Mouse (Mus musculus) CH12.LX (cell line): ENCODE measurements around the gene Cacna1c. TPM values are rescaled to one million over a fixed set of nuclear protein-coding genes. Genes with fewer than 3 reads are reported as not detected.

ENCODE experiments used
- DNase-seq: peaks from one replicate; pipeline ENCODE4 v3.0.0-alpha.2; 2013; ENCODE audit errors: extremely low read depth
- H3K27ac ChIP-seq: 2 replicates; pipeline ENCODE4 v1.5.1; 2012; ENCODE audit warnings: low read depth, mild to moderate bottlenecking, control low read depth, moderate library complexity; ENCODE audit not compliant: insufficient read depth
- H3K27me3 ChIP-seq: replicated peaks from 2 replicates; pipeline ENCODE3; 2012; ENCODE audit warnings: inconsistent platforms
- H3K36me3 ChIP-seq, 2 experiments: replicated peaks in 1 of 2; 2 replicates each; pipeline versions ENCODE3 to v1.6.1; 2012; ENCODE audit warnings: inconsistent platforms in 1 of 2, low read length in 1 of 2, mild to moderate bottlenecking in 1 of 2, mixed read lengths in 1 of 2, moderate library complexity in 1 of 2; ENCODE audit not compliant: control insufficient read depth in 1 of 2, insufficient read depth in 1 of 2
- H3K4me1 ChIP-seq, 2 experiments: 2 replicates each; pipeline ENCODE4 v1.6.1; 2012; ENCODE audit warnings: inconsistent platforms in 1 of 2, moderate library complexity in 1 of 2; ENCODE audit not compliant: insufficient read depth in 2 of 2, control insufficient read depth in 1 of 2
- H3K4me2 ChIP-seq: 2 replicates; pipeline ENCODE4 v1.6.1; 2012; ENCODE audit warnings: low read depth, mild to moderate bottlenecking, control low read depth; ENCODE audit not compliant: poor library complexity, insufficient read depth, severe bottlenecking
- H3K4me3 ChIP-seq, 3 experiments: fragments of 150-350 bp in 1 of 3; sonication (generic) in 1 of 3; replicated peaks in 1 of 3; 2 replicates each; pipeline versions ENCODE3 to v1.5.1; 2011 to 2012; ENCODE audit warnings: low read depth in 2 of 3, low read length in 2 of 3, mild to moderate bottlenecking in 2 of 3, moderate library complexity in 2 of 3, control low read depth in 1 of 3, improper control_type of control experiment in 1 of 3, inconsistent platforms in 1 of 3, mixed read lengths in 1 of 3; ENCODE audit not compliant: poor library complexity in 1 of 3
- H3K79me2 ChIP-seq: replicated peaks from 2 replicates; pipeline ENCODE4 v1.6.1; 2012; ENCODE audit warnings: mild to moderate bottlenecking, moderate library complexity; ENCODE audit not compliant: control insufficient read depth, poor library complexity, insufficient read depth, severe bottlenecking; ENCODE audit errors: extremely low read depth
- H3K9ac ChIP-seq: 2 replicates; pipeline ENCODE4 v1.6.1; 2012; ENCODE audit warnings: low read depth, mild to moderate bottlenecking, control low read depth, moderate library complexity; ENCODE audit not compliant: insufficient read depth
- H3K9me3 ChIP-seq: replicated peaks from 2 replicates; pipeline ENCODE3; 2012; ENCODE audit warnings: low read length, inconsistent platforms, mixed read lengths
- CHD1 ChIP-seq: IDR thresholded peaks from 2 replicates; pipeline ENCODE4 v1.6.1; 2012; ENCODE audit warnings: low read depth, low read length, improper control_type of control experiment, inconsistent platforms
- CHD2 ChIP-seq: IDR thresholded peaks from 2 replicates; pipeline ENCODE4 v1.6.1; 2011; ENCODE audit warnings: low read length, improper control_type of control experiment
- CTCF ChIP-seq, 2 experiments: IDR thresholded peaks in 1 of 2; conservative IDR thresholded peaks in 1 of 2; 2 replicates each; pipeline ENCODE4 v1.5.1; 2011 to 2012; ENCODE audit warnings: low read depth in 2 of 2, low read length in 2 of 2, improper control_type of control experiment in 1 of 2, inconsistent platforms in 1 of 2, mild to moderate bottlenecking in 1 of 2, moderate library complexity in 1 of 2
- E2F4 ChIP-seq: IDR thresholded peaks from 2 replicates; pipeline ENCODE4 v1.6.1; 2011; ENCODE audit warnings: low read depth, low read length, improper control_type of control experiment; ENCODE audit not compliant: insufficient replicate concordance
- ELF1 ChIP-seq: IDR thresholded peaks from 2 replicates; pipeline ENCODE4 v1.6.1; 2014; ENCODE audit warnings: low read depth, mild to moderate bottlenecking, inconsistent platforms, low read length, improper control_type of control experiment
- GABPA ChIP-seq: IDR thresholded peaks from 2 replicates; pipeline ENCODE4 v1.6.1; 2012; ENCODE audit warnings: low read depth, low read length, improper control_type of control experiment, inconsistent platforms; ENCODE audit not compliant: insufficient replicate concordance
- HCFC1 ChIP-seq: IDR thresholded peaks from 2 replicates; pipeline ENCODE4 v1.6.1; 2012; ENCODE audit warnings: low read depth, mild to moderate bottlenecking, inconsistent platforms, low read length, improper control_type of control experiment
- IRF4 ChIP-seq: IDR thresholded peaks from 2 replicates; pipeline ENCODE4 v1.6.1; 2014; ENCODE audit warnings: low read depth, mild to moderate bottlenecking, inconsistent platforms, low read length, improper control_type of control experiment
- JUN ChIP-seq: IDR thresholded peaks from 2 replicates; pipeline ENCODE4 v1.6.1; 2011; ENCODE audit warnings: low read depth, mild to moderate bottlenecking, low read length, improper control_type of control experiment, moderate library complexity; ENCODE audit not compliant: insufficient read depth
- KAT2A ChIP-seq: IDR thresholded peaks from 2 replicates; pipeline ENCODE4 v1.6.1; 2012; ENCODE audit warnings: low read length, improper control_type of control experiment, inconsistent platforms; ENCODE audit not compliant: insufficient replicate concordance
- MAFK ChIP-seq: IDR thresholded peaks from 2 replicates; pipeline ENCODE4 v1.6.1; 2011; ENCODE audit warnings: low read length, improper control_type of control experiment; ENCODE audit not compliant: insufficient replicate concordance
- MAX ChIP-seq: IDR thresholded peaks from 2 replicates; pipeline ENCODE4 v1.6.1; 2011; ENCODE audit warnings: low read length, improper control_type of control experiment
- MAZ ChIP-seq: IDR thresholded peaks from 2 replicates; pipeline ENCODE4 v1.6.1; 2012; ENCODE audit warnings: low read depth, mild to moderate bottlenecking, inconsistent platforms, low read length, improper control_type of control experiment, moderate library complexity
- MXI1 ChIP-seq: IDR thresholded peaks from 2 replicates; pipeline ENCODE4 v1.6.1; 2011; ENCODE audit warnings: mild to moderate bottlenecking, low read depth, low read length, improper control_type of control experiment
- MYC ChIP-seq: IDR thresholded peaks from 2 replicates; pipeline ENCODE4 v1.6.1; 2011; ENCODE audit warnings: low read depth, mild to moderate bottlenecking, improper control_type of control experiment, low read length
- NRF1 ChIP-seq: IDR thresholded peaks from 2 replicates; pipeline ENCODE4 v1.6.1; 2014; ENCODE audit warnings: low read depth, mild to moderate bottlenecking, inconsistent platforms, low read length, improper control_type of control experiment, moderate library complexity
- POLR2A ChIP-seq: IDR thresholded peaks from 2 replicates; pipeline ENCODE4 v1.6.1; 2011; ENCODE audit warnings: low read depth, mild to moderate bottlenecking, improper control_type of control experiment, low read length
- POLR2AphosphoS2 ChIP-seq: IDR thresholded peaks from 2 replicates; pipeline ENCODE4 v1.6.1; 2011; ENCODE audit warnings: low read depth, low read length, improper control_type of control experiment
- RAD21 ChIP-seq: IDR thresholded peaks from 2 replicates; pipeline ENCODE4 v1.6.1; 2011; ENCODE audit warnings: low read depth, mild to moderate bottlenecking, low read length, improper control_type of control experiment, moderate library complexity
- RCOR1 ChIP-seq: conservative IDR thresholded peaks from 2 replicates; pipeline ENCODE4 v1.6.1; 2012; ENCODE audit warnings: low read depth, mild to moderate bottlenecking, inconsistent platforms, low read length, improper control_type of control experiment
- SMC3 ChIP-seq: IDR thresholded peaks from 2 replicates; pipeline ENCODE4 v1.6.1; 2011; ENCODE audit warnings: low read depth, low read length, improper control_type of control experiment
- TCF12 ChIP-seq: IDR thresholded peaks from 2 replicates; pipeline ENCODE4 v1.6.1; 2014; ENCODE audit warnings: low read depth, mild to moderate bottlenecking, inconsistent platforms, low read length, improper control_type of control experiment
- UBTF ChIP-seq: IDR thresholded peaks from 2 replicates; pipeline ENCODE4 v1.6.1; 2012; ENCODE audit warnings: low read depth, mild to moderate bottlenecking, inconsistent platforms, low read length, improper control_type of control experiment, moderate library complexity
- USF2 ChIP-seq: conservative IDR thresholded peaks from 2 replicates; pipeline ENCODE4 v1.6.1; 2011; ENCODE audit warnings: low read depth, low read length, improper control_type of control experiment
- ZC3H11A ChIP-seq: IDR thresholded peaks from 2 replicates; pipeline ENCODE4 v1.6.1; 2012; ENCODE audit warnings: low read depth, mild to moderate bottlenecking, inconsistent platforms, low read length, improper control_type of control experiment
- ZKSCAN1 ChIP-seq: IDR thresholded peaks from 2 replicates; pipeline ENCODE4 v1.6.1; 2012; ENCODE audit warnings: low read depth, inconsistent platforms, low read length, improper control_type of control experiment, borderline replicate concordance
- ZMIZ1 ChIP-seq: IDR thresholded peaks from 2 replicates; pipeline ENCODE4 v1.6.1; 2012; ENCODE audit warnings: low read depth, mild to moderate bottlenecking, inconsistent platforms, low read length, improper control_type of control experiment
- dilution Hi-C: fragments of 300-500 bp; cut with MboI; formaldehyde crosslinking; loops from 2 replicates; pipeline ENCODE4 v1.14.3; 2020; ENCODE audit warnings: low sequenced_read_pairs; ENCODE audit not compliant: extremely low pct_unique_long_range_greater_than_20kb, extremely low pct_ligation_motif_present
- in situ Hi-C: fragments of 300-500 bp; cut with MboI; formaldehyde crosslinking; loops from 3 replicates; pipeline ENCODE4 v1.14.3; 2019; ENCODE audit warnings: low sequenced_read_pairs, low pct_ligation_motif_present, low pct_unique_long_range_greater_than_20kb, mixed read lengths
- polyA plus RNA-seq: library from polyadenylated mRNA; unstranded; fragments of >175 nt; gene quantifications from 2 replicates; pipeline ENCODE4 v1.2.1, GENCODE M21; 2012; ENCODE audit warnings: low read depth; ENCODE audit not compliant: insufficient read length
- total RNA-seq, 2 experiments: library from RNA; depleted of rRNA; stranded (reverse); fragments of 300-350 nt in 1 of 2; fragments of >200 nt in 1 of 2; gene quantifications; 2 replicates each; pipeline ENCODE4 v1.2.3; 2012 to 2014

Cacna1c gene
- total and polyA plus RNA-seq, 3 experiments, result 0.04 TPM; not detected in 2

GRCm38 (mm10) chr6:119058896-119059295 is 137.3 kb downstream of the Cacna1c start:
- H3K4me1 ChIP-seq, result no peaks in the 10 kb centered on the region
- H3K36me3 ChIP-seq, result no peaks in the 10 kb centered on the region
- no peaks in the 10 kb centered on the region for H3K79me2 ChIP-seq
- no peak overlapping the region for H3K27ac ChIP-seq
- H3K4me3 ChIP-seq, result no peak overlapping the region
- in situ Hi-C loops (no loop called here), dilution Hi-C loops (no loop called here)
- no peak overlapping the region for H3K9ac ChIP-seq
- no peak overlapping the region for H3K4me2 ChIP-seq
- H3K9me3 ChIP-seq, result no peaks in the 10 kb centered on the region
- no peak for TF ChIP-seq RCOR1
- no peak for TF ChIP-seq CTCF (conservative IDR thresholded peaks at IDR 0.05 in 1 of 2, IDR thresholded peaks at IDR 0.05 in 1 of 2; ENCODE audit: low read depth in 2 of 2, low read length in 2 of 2)
- no peak for TF ChIP-seq ZMIZ1
- TF ChIP-seq CHD1, result no peak
- TF ChIP-seq JUN, result no peak
- TF ChIP-seq NRF1, result no peak
- no peak for TF ChIP-seq HCFC1
- TF ChIP-seq MXI1, result no peak
- no peak for TF ChIP-seq MYC
- no peak for TF ChIP-seq GABPA
- no peak for TF ChIP-seq IRF4
- no peak for TF ChIP-seq USF2
- no peak for TF ChIP-seq MAZ
- no peak for TF ChIP-seq E2F4
- no peak for TF ChIP-seq POLR2A
- TF ChIP-seq POLR2AphosphoS2, result no peak
- TF ChIP-seq TCF12, result no peak
- TF ChIP-seq, all 38 proteins: peak for 0
- DNase-seq, result no peak
- peaks cover 88% of the 10 kb centered on the region for H3K27me3 ChIP-seq

- H3K9ac ChIP-seq, result no peak overlapping the region
- no peaks in the 10 kb centered on the region for H3K79me2 ChIP-seq
- H3K27me3 ChIP-seq, result peaks cover 90% of the 10 kb centered on the region
- H3K9me3 ChIP-seq, result no peaks in the 10 kb centered on the region
- H3K27ac ChIP-seq, result no peak overlapping the region
- DNase-seq, result no peak
- no peaks in the 10 kb centered on the region for H3K4me1 ChIP-seq
- dilution Hi-C loops (no loop called here), in situ Hi-C loops (no loop called here)
- no peak for TF ChIP-seq POLR2AphosphoS2
- no peak for TF ChIP-seq MAFK
- TF ChIP-seq KAT2A, result no peak
- TF ChIP-seq E2F4, result no peak
- TF ChIP-seq SMC3, result no peak
- no peak for TF ChIP-seq ZKSCAN1
- TF ChIP-seq JUN, result no peak
- TF ChIP-seq CHD2, result no peak
- TF ChIP-seq MAX, result no peak
- TF ChIP-seq ZC3H11A, result no peak
- no peak for TF ChIP-seq RAD21
- TF ChIP-seq ELF1, result no peak
- no peak for TF ChIP-seq UBTF
- TF ChIP-seq USF2, result no peak
- no peak overlapping the region for H3K4me2 ChIP-seq
- H3K4me3 ChIP-seq, result no peak overlapping the region
- H3K36me3 ChIP-seq, result no peaks in the 10 kb centered on the region
Observed at GRCm38 (mm10) chr6:119058461-119058860, 137.8 kb downstream of the Cacna1c start.
